Mouse (Mus musculus): ENCODE data around the gene Enpep. TPM values are rescaled to one million over a fixed set of nuclear protein-coding genes. Genes with fewer than 3 reads are reported as not detected.
A peak's percentile ranks its signal among the peaks of the same experiment; 100 is the strongest.

Gene Enpep
- polyA plus RNA-seq, 1 experiment from 2014 or later, result 143 TPM

DNA sequence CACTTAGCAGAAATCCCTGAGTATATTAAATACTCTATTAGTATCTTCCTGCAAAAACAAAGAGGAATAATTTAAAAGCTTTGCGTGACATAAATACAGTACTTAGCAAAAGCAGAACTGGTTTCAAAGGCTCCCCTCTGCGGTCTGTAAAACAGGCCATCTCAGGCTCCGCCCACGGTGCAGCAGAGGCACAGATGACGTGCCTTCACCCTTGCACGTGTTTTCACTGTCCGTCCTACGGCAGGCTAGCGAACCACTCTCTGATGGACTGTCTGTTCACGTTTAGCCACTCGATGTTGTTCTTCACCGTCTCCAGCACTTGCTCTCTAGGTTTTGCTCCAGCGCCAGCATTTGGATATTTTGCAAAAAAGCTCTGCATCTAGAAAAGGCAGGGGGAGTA, 62.5 kb downstream of the Enpep start:
- Histone ChIP-seq H3K9ac (ENCODE audit: low read depth, low read length) (no peak overlapping the region), H3K36me3 (ENCODE audit: control insufficient read depth, insufficient read depth, low read length) (peaks cover 3% of the 10 kb centered on the region; the same call in 1 of the 2 replicates), H3K9me3 (ENCODE audit: control insufficient read depth, low read length) (no peaks in the 10 kb centered on the region), H3K4me1 (ENCODE audit: control insufficient read depth, insufficient read depth, low read length) (no peaks in the 10 kb centered on the region), H3K27ac (ENCODE audit: low read length) (no peak overlapping the region), H3K4me2 (ENCODE audit: low read depth, low read length) (no peak overlapping the region), H3K4me3 (ENCODE audit: low read length) (no peak overlapping the region), H3K27me3 (replicated peaks; ENCODE audit: control insufficient read depth, insufficient read depth, low read length) (no peaks in the 10 kb centered on the region)
- ATAC-seq, result no peak
- 54% methylated on average over 13 of the region's 13 CpGs for WGBS

DNA sequence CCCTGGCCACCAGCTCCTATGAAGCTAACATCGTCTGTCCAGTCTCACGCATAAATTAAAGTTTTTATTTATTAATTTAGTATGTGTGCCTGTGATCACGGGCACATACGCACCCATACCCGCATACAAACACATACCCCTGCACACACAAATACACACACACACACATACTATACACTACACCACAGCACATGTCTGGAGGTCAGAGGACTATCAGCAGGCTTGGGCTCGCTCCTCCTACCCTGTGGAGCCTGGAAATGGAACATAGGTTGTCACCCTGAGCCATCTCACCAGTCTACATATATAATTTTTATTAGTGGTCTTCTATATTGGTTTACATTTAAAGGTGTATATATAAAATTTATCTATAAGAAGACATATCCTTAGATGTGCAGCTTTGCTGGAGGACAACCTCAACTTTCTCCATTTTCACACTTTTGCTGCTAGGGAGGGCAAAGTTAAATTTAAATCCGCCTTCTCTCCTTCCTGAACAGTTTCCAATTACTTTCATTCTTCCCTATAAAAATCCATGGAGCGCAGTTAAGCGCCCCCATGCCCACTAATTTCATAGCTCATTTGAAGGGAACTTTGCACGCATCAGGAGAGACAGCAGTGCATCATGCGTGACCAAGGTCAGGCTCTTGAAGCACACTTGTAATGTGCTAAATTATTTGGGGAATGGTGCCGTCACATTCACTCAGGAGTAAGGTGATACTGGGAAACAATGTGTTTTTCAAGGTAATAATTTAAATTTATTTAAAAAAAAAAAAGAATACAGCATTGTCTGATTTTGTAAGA, 63.4 kb downstream of the Enpep start:
- no peaks in the 10 kb centered on the region for H3K4me1 ChIP-seq (ENCODE audit: control insufficient read depth, insufficient read depth, low read length)
- H3K4me2 ChIP-seq (ENCODE audit: low read depth, low read length), result no peak overlapping the region
- H3K27ac ChIP-seq (ENCODE audit: low read length), result no peak overlapping the region
- 92% methylated on average over 12 of the region's 12 CpGs for WGBS
- no peak for ATAC-seq
- H3K36me3 ChIP-seq (ENCODE audit: control insufficient read depth, insufficient read depth, low read length), result peaks cover 3% of the 10 kb centered on the region; the same call in 1 of the 2 replicates
- no peaks in the 10 kb centered on the region for H3K27me3 ChIP-seq (replicated peaks; ENCODE audit: control insufficient read depth, insufficient read depth, low read length)
- H3K9ac ChIP-seq (ENCODE audit: low read depth, low read length), result no peak overlapping the region
- H3K9me3 ChIP-seq (ENCODE audit: control insufficient read depth, low read length), result no peaks in the 10 kb centered on the region
- H3K4me3 ChIP-seq (ENCODE audit: low read length), result no peak overlapping the region

DNA sequence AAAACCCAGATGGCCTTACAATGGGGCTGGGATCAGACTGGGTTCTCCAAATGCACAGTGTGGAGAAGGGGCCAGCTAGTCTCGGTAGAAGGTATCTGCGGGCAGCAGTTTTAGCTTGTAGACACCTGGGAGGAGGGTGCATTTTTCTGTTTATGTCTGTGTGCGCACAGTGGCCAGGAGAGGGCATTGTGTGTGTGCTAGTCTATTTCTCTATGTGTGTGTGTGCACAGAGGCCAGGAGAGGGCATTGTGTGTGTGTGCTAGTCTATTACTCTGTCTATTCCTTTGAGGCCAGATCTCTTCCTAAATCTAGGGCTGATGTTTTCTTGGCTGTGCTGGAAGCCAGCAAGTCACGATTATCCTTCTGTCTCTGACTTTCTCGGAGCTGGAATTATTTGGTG, 74.0 kb downstream of the Enpep start:
- no peaks in the 10 kb centered on the region for H3K9me3 ChIP-seq (ENCODE audit: control insufficient read depth, low read length)
- H3K27me3 ChIP-seq (replicated peaks; ENCODE audit: control insufficient read depth, insufficient read depth, low read length), result no peaks in the 10 kb centered on the region
- no peaks in the 10 kb centered on the region for H3K4me1 ChIP-seq (ENCODE audit: control insufficient read depth, insufficient read depth, low read length)
- no peak overlapping the region for H3K4me2 ChIP-seq (ENCODE audit: low read depth, low read length)
- H3K9ac ChIP-seq (ENCODE audit: low read depth, low read length), result no peak overlapping the region
- WGBS, result 73% methylated on average over 5 of the region's 5 CpGs
- no peak overlapping the region for H3K4me3 ChIP-seq (ENCODE audit: low read length)
- ATAC-seq, result no peak
- H3K27ac ChIP-seq (ENCODE audit: low read length), result no peak overlapping the region
- no peaks in the 10 kb centered on the region for H3K36me3 ChIP-seq (ENCODE audit: control insufficient read depth, insufficient read depth, low read length)

DNA sequence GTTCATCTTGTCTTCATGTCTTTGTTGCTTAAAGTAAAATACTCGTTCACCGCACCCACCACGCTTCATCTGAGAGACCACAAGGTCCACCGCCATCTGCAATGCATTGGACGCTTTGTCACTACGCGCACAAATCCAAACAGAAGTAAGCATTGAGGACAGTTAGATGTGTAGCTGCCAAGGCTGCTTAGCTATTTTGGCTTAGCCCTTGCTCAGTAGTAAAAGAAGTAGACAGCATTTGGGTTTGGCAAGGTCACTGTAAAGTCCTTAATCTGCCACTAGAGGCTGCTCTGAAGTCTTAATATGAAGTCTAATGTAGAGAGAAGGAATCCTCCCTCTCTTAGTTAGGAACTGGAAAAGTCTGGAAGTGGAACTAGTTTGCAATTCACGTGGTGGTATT, 75.8 kb downstream of the Enpep start:
- ATAC-seq, result 0 out of 2 replicates have a peak, but pooled peaks have one; percentile 52
- H3K4me2 ChIP-seq (ENCODE audit: low read depth, low read length), result peak overlapping the region; percentile 43
- 58% methylated on average over 8 of the region's 8 CpGs for WGBS
- no peaks in the 10 kb centered on the region for H3K27me3 ChIP-seq (replicated peaks; ENCODE audit: control insufficient read depth, insufficient read depth, low read length)
- H3K36me3 ChIP-seq (ENCODE audit: control insufficient read depth, insufficient read depth, low read length), result no peaks in the 10 kb centered on the region
- H3K4me1 ChIP-seq (ENCODE audit: control insufficient read depth, insufficient read depth, low read length), result no peaks in the 10 kb centered on the region
- no peak overlapping the region for H3K27ac ChIP-seq (ENCODE audit: low read length)
- H3K9me3 ChIP-seq (ENCODE audit: control insufficient read depth, low read length), result no peaks in the 10 kb centered on the region
- H3K4me3 ChIP-seq (ENCODE audit: low read length), result peak overlapping the region; percentile 32; the same call in 1 of the 2 replicates
- no peak overlapping the region for H3K9ac ChIP-seq (ENCODE audit: low read depth, low read length)

DNA sequence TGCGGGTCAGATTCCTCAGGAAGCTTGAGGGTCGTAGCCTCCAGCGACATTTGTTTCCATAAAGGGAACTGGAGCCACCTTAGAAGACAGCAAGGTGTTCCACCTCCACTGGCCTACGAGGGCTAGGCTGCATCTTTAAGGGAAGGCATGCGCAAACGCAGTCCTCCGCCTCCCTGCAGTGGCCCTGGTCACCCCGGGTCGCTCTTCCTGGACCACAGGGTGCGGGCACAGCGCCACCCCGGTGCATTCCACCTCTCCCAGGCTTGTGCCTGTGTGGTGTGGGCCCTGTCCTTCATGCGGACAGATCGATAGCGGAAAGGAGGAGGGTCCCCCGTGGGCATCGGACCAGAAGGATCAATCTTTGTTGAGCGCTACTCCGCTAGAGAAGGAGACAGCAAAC, 76.2 kb downstream of the Enpep start:
- Histone ChIP-seq H3K9ac (ENCODE audit: low read depth, low read length) (no peak overlapping the region; the same call in 1 of the 2 replicates), H3K4me3 (ENCODE audit: low read length) (peak overlapping the region; percentile 32), H3K9me3 (ENCODE audit: control insufficient read depth, low read length) (no peaks in the 10 kb centered on the region), H3K36me3 (ENCODE audit: control insufficient read depth, insufficient read depth, low read length) (no peaks in the 10 kb centered on the region), H3K4me1 (ENCODE audit: control insufficient read depth, insufficient read depth, low read length) (no peaks in the 10 kb centered on the region), H3K27ac (ENCODE audit: low read length) (no peak overlapping the region), H3K4me2 (ENCODE audit: low read depth, low read length) (peak overlapping the region; percentile 43), H3K27me3 (replicated peaks; ENCODE audit: control insufficient read depth, insufficient read depth, low read length) (no peaks in the 10 kb centered on the region)
- 60% methylated on average over 19 of the region's 19 CpGs for WGBS
- ATAC-seq, result 0 out of 2 replicates have a peak, but pooled peaks have one; percentile 40

DNA sequence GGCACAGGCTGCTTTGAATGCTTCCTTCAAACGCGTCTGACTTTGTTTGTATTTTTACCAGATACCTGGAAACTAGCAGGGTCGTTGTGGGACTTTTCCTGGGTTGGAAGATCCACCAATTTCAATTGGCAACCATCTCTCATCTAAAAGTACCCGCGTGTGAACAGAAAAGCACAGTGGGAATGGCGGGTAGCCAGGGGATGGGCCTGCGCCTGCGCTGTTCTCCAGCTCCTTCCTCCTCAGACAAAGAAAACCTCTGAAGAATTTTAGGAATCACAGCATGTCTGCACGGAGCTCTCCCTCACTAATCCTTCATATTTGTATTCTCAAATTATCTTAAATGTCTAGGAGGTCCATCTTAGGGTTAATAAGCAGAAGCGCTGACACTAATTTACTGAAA, 78.3 kb downstream of the Enpep start:
- no peak overlapping the region for H3K4me3 ChIP-seq (ENCODE audit: low read length)
- no peaks in the 10 kb centered on the region for H3K27me3 ChIP-seq (replicated peaks; ENCODE audit: control insufficient read depth, insufficient read depth, low read length)
- no peak overlapping the region for H3K27ac ChIP-seq (ENCODE audit: low read length)
- H3K36me3 ChIP-seq (ENCODE audit: control insufficient read depth, insufficient read depth, low read length), result no peaks in the 10 kb centered on the region
- H3K9ac ChIP-seq (ENCODE audit: low read depth, low read length), result no peak overlapping the region
- H3K4me2 ChIP-seq (ENCODE audit: low read depth, low read length), result no peak overlapping the region
- 50% methylated on average over 10 of the region's 10 CpGs for WGBS
- H3K9me3 ChIP-seq (ENCODE audit: control insufficient read depth, low read length), result no peaks in the 10 kb centered on the region
- no peak for ATAC-seq
- no peaks in the 10 kb centered on the region for H3K4me1 ChIP-seq (ENCODE audit: control insufficient read depth, insufficient read depth, low read length)

DNA sequence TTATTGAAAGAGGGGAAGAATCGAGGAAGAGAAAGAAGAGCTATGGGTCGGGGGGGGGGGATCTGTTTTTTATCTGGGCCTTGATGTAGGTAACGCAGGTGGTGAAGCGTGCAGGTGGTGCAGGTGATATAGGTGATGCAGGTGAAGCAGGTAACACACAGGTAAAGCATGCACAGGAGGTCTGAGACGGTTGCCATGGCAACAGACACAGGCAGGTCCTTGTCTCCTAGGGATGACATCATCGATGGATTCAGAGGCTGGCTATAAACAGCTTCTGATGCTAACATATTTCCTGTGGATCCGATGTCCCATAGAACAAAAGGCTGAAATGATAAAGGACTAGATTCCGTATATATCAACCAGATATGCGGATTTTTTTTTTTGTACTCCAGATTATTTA, 81.5 kb downstream of the Enpep start:
- H3K9ac ChIP-seq (ENCODE audit: low read depth, low read length), result no peak overlapping the region
- no peak overlapping the region for H3K4me3 ChIP-seq (ENCODE audit: low read length)
- ATAC-seq, result no peak
- H3K36me3 ChIP-seq (ENCODE audit: control insufficient read depth, insufficient read depth, low read length), result no peaks in the 10 kb centered on the region
- WGBS, result 80% methylated on average over 9 of the region's 9 CpGs
- H3K27me3 ChIP-seq (replicated peaks; ENCODE audit: control insufficient read depth, insufficient read depth, low read length), result no peaks in the 10 kb centered on the region
- H3K9me3 ChIP-seq (ENCODE audit: control insufficient read depth, low read length), result no peaks in the 10 kb centered on the region
- H3K27ac ChIP-seq (ENCODE audit: low read length), result no peak overlapping the region
- no peak overlapping the region for H3K4me2 ChIP-seq (ENCODE audit: low read depth, low read length)
- H3K4me1 ChIP-seq (ENCODE audit: control insufficient read depth, insufficient read depth, low read length), result no peaks in the 10 kb centered on the region

DNA sequence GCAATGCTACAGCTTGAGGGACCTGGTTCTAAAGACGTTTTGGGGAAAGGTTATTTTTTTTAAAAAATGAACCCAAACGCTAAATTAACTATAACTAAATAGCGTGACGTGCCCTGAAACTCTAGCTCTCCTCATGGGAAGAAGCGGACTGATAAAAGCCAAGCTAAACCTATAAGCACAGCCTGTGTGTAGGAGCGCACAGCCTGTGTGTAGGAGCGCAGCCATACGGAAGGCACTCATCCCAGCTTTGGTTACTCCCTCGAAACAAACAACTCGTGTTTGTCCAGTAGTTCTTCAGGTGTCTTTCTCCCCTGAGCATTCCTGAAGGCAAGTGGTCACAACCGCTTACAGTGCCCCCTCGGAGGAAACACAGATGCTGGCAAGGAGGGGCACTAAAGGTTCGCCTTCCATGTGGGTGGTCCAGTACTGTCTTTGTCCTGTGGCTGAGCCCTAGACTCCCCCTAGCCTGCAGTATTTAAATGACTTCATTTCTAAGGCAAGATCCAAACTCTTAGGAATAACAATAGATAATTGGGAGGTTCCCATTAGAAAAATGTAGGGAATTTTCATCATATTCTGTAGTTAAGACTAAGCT, 93.8 kb downstream of the Enpep start:
- Histone ChIP-seq H3K4me1 (ENCODE audit: control insufficient read depth, insufficient read depth, low read length) (no peaks in the 10 kb centered on the region), H3K9ac (ENCODE audit: low read depth, low read length) (no peak overlapping the region), H3K4me3 (ENCODE audit: low read length) (no peak overlapping the region), H3K4me2 (ENCODE audit: low read depth, low read length) (no peak overlapping the region), H3K36me3 (ENCODE audit: control insufficient read depth, insufficient read depth, low read length) (no peaks in the 10 kb centered on the region), H3K27me3 (replicated peaks; ENCODE audit: control insufficient read depth, insufficient read depth, low read length) (no peaks in the 10 kb centered on the region), H3K27ac (ENCODE audit: low read length) (no peak overlapping the region), H3K9me3 (ENCODE audit: control insufficient read depth, low read length) (no peaks in the 10 kb centered on the region)
- no peak for ATAC-seq
- 40% methylated on average over 13 of the region's 13 CpGs for WGBS

DNA sequence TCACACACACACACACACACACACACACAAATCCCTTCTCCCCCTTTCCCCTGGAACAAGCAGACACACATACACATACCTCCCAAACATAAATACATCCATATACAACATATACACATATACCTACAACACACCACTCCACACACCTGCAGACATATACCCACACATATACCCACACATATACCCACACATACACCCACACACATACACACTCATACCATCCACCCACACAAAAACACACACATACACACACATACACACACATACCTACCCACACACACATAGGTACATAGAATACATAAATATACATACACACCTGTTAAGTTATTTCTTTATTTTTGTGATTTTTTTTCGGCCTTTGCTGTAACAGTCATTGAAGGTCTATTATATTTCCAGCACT, 94.5 kb downstream of the Enpep start:
- Histone ChIP-seq H3K36me3 (ENCODE audit: control insufficient read depth, insufficient read depth, low read length) (no peaks in the 10 kb centered on the region), H3K27me3 (replicated peaks; ENCODE audit: control insufficient read depth, insufficient read depth, low read length) (no peaks in the 10 kb centered on the region), H3K4me3 (ENCODE audit: low read length) (no peak overlapping the region), H3K9me3 (ENCODE audit: control insufficient read depth, low read length) (no peaks in the 10 kb centered on the region), H3K27ac (ENCODE audit: low read length) (no peak overlapping the region), H3K4me2 (ENCODE audit: low read depth, low read length) (no peak overlapping the region), H3K4me1 (ENCODE audit: control insufficient read depth, insufficient read depth, low read length) (no peaks in the 10 kb centered on the region), H3K9ac (ENCODE audit: low read depth, low read length) (no peak overlapping the region)
- WGBS, result 92% methylated on average over 1 of the region's 1 CpGs
- no peak for ATAC-seq

Measured in intestine, embryonic 16.5 days (tissue).